ENCODE assay signal across 12 mouse cellular contexts in genomic region chr7:130966451-130966850, GRCm38 (mm10). TPM values are rescaled to one million over a fixed set of nuclear protein-coding genes. Genes with fewer than 3 reads are reported as not detected.
A peak's percentile ranks its signal among the peaks of the same experiment; 100 is the strongest.
DNase-seq lines count a peak whose midpoint lies in the region; ATAC-seq and TF ChIP-seq lines count a peak whose summit lies in the region.
"Had no signal": no experiment of that assay in that cellular context is flagged by ENCODE, and none has a peak within 500 bp of the region (broad histone marks: within the 10 kb centered on the region; RNA-seq: fewer than 3 reads in every experiment).

No protein-coding gene starts in this region.

- H3K27me3 ChIP-seq in hindbrain, embryonic 13.5 days: no peaks in the 10 kb centered on the region
- H3K27me3 ChIP-seq in hindbrain, embryonic 16.5 days (replicated peaks; ENCODE audit: control insufficient read depth, insufficient read depth, low read length): no peaks in the 10 kb centered on the region
- H3K27me3 ChIP-seq in embryonic facial prominence, embryonic 10.5 days (replicated peaks; ENCODE audit: low read depth, poor library complexity, severe bottlenecking): no peaks in the 10 kb centered on the region
- H3K27me3 ChIP-seq in embryonic facial prominence, embryonic 14.5 days (replicated peaks; ENCODE audit: control insufficient read depth, insufficient read depth, low read length): no peaks in the 10 kb centered on the region
- H3K27me3 ChIP-seq in myocyte (ENCODE audit: control insufficient read depth, insufficient read depth, insufficient read length): no peaks in the 10 kb centered on the region
- H3K27me3 ChIP-seq: hindbrain, embryonic 12.5 days; liver, embryonic 15.5 days had no signal

- no peaks in the 10 kb centered on the region for H3K79me2 ChIP-seq in myocyte (ENCODE audit: control insufficient read depth, insufficient read depth)

- H3K27ac ChIP-seq in hindbrain, embryonic 13.5 days: 0 out of 2 replicates have a peak overlapping the region, but pooled peaks have one; percentile 52
- H3K27ac ChIP-seq in hindbrain, embryonic 16.5 days (ENCODE audit: low read depth, low read length): no peak overlapping the region; the same call in 1 of the 2 replicates
- H3K27ac ChIP-seq in embryonic facial prominence, embryonic 10.5 days (replicated peaks): peak overlapping the region; percentile 73
- peak overlapping the region; percentile 77 for H3K27ac ChIP-seq in embryonic facial prominence, embryonic 14.5 days (replicated peaks; ENCODE audit: low read depth, low read length)
- H3K27ac ChIP-seq: hindbrain, embryonic 12.5 days; kidney, postnatal 0 days; liver, embryonic 15.5 days had no signal

- peaks cover 16% of the 10 kb centered on the region for H3K4me1 ChIP-seq in hindbrain, embryonic 13.5 days (replicated peaks)
- peaks cover 4% of the 10 kb centered on the region; the same call in 1 of the 2 replicates for H3K4me1 ChIP-seq in hindbrain, embryonic 16.5 days (ENCODE audit: control insufficient read depth, insufficient read depth, low read depth, low read length)
- peaks cover 43% of the 10 kb centered on the region for H3K4me1 ChIP-seq in embryonic facial prominence, embryonic 10.5 days
- peaks cover 51% of the 10 kb centered on the region for H3K4me1 ChIP-seq in embryonic facial prominence, embryonic 14.5 days (ENCODE audit: control insufficient read depth, insufficient read depth, low read length)
- H3K4me1 ChIP-seq: liver, embryonic 15.5 days had no signal

- H3ac ChIP-seq in myocyte (ENCODE audit: control insufficient read depth, insufficient read length): no peak overlapping the region

- no peaks in the 10 kb centered on the region for H3K9me3 ChIP-seq in hindbrain, embryonic 13.5 days
- no peaks in the 10 kb centered on the region for H3K9me3 ChIP-seq in hindbrain, embryonic 16.5 days (ENCODE audit: control insufficient read depth, low read length)
- no peaks in the 10 kb centered on the region for H3K9me3 ChIP-seq in embryonic facial prominence, embryonic 10.5 days
- no peaks in the 10 kb centered on the region for H3K9me3 ChIP-seq in embryonic facial prominence, embryonic 14.5 days (ENCODE audit: control insufficient read depth, low read length)
- H3K9me3 ChIP-seq: hindbrain, embryonic 12.5 days; liver, embryonic 15.5 days had no signal

- H3K36me3 ChIP-seq in hindbrain, embryonic 13.5 days: no peaks in the 10 kb centered on the region
- no peaks in the 10 kb centered on the region for H3K36me3 ChIP-seq in hindbrain, embryonic 16.5 days (ENCODE audit: control insufficient read depth, insufficient read depth, low read length)
- no peaks in the 10 kb centered on the region for H3K36me3 ChIP-seq in embryonic facial prominence, embryonic 10.5 days (replicated peaks)
- H3K36me3 ChIP-seq in embryonic facial prominence, embryonic 14.5 days (ENCODE audit: control insufficient read depth, insufficient read depth, low read length): no peaks in the 10 kb centered on the region
- peaks cover 14% of the 10 kb centered on the region for H3K36me3 ChIP-seq in myocyte (ENCODE audit: control insufficient read depth, insufficient read depth)
- H3K36me3 ChIP-seq: hindbrain, embryonic 12.5 days; liver, embryonic 15.5 days had no signal

- no peak for ATAC-seq in hindbrain, embryonic 13.5 days (ENCODE audit: low FRiP score)
- no peak for ATAC-seq in hindbrain, embryonic 16.5 days
- peak; percentile 50; the same call in 1 of the 2 replicates for ATAC-seq in embryonic facial prominence, embryonic 14.5 days (ENCODE audit: low read depth)
- ATAC-seq: intestine, postnatal 0 days had no signal

- H3K4me3 ChIP-seq in hindbrain, embryonic 13.5 days: no peak overlapping the region
- no peak overlapping the region for H3K4me3 ChIP-seq in hindbrain, embryonic 16.5 days (ENCODE audit: low read length)
- H3K4me3 ChIP-seq in embryonic facial prominence, embryonic 10.5 days: no peak overlapping the region
- no peak overlapping the region for H3K4me3 ChIP-seq in embryonic facial prominence, embryonic 14.5 days (ENCODE audit: low read depth, low read length)
- no peak overlapping the region for H3K4me3 ChIP-seq in myocyte
- H3K4me3 ChIP-seq: hindbrain, embryonic 12.5 days; liver, embryonic 15.5 days had no signal

- no peak overlapping the region for H3K4me2 ChIP-seq in hindbrain, embryonic 13.5 days
- no peak overlapping the region for H3K4me2 ChIP-seq in hindbrain, embryonic 16.5 days (ENCODE audit: low read length)
- no peak overlapping the region for H3K4me2 ChIP-seq in embryonic facial prominence, embryonic 14.5 days (ENCODE audit: low read depth, low read length)
- peak overlapping the region; percentile 46 for H3K4me2 ChIP-seq in myocyte (ENCODE audit: low read depth)
- H3K4me2 ChIP-seq: hindbrain, embryonic 12.5 days; liver, embryonic 15.5 days; midbrain, embryonic 11.5 days had no signal

- peak; percentile 37 for DNase-seq in embryonic facial prominence, embryonic 10.5 days (ENCODE audit: low spot score)
- peak; percentile 63 for DNase-seq in embryonic facial prominence, embryonic 14.5 days (ENCODE audit: low spot score)
- no peak for DNase-seq in adrenal gland, adult (ENCODE audit: inconsistent age in 2 of 2, low spot score in 1 of 2)
- DNase-seq in left cerebral cortex, postnatal 4 days: no peak

- WGBS in hindbrain, embryonic 13.5 days: 75% methylated on average over 5 of the region's 5 CpGs
- 64% methylated on average over 5 of the region's 5 CpGs for WGBS in hindbrain, embryonic 16.5 days
- WGBS in embryonic facial prominence, embryonic 10.5 days: 56% methylated on average over 5 of the region's 5 CpGs
- 25% methylated on average over 5 of the region's 5 CpGs for WGBS in embryonic facial prominence, embryonic 14.5 days

- no peak for TF ChIP-seq POLR2A in myocyte (IDR thresholded peaks at IDR 0.05; ENCODE audit: insufficient read length, low read depth)

- H3K9ac ChIP-seq in hindbrain, embryonic 13.5 days: no peak overlapping the region
- no peak overlapping the region for H3K9ac ChIP-seq in hindbrain, embryonic 16.5 days (ENCODE audit: low read depth, low read length)
- H3K9ac ChIP-seq in embryonic facial prominence, embryonic 14.5 days (ENCODE audit: low read depth, low read length): no peak overlapping the region
- H3K9ac ChIP-seq: hindbrain, embryonic 12.5 days; liver, embryonic 15.5 days had no signal

- intact Hi-C loops in left cerebral cortex, postnatal 4 days (cut with DNase I): no loop called here

TF ChIP-seq in myocyte, 11 proteins besides CTCF, POLR2A, EP300 and RAD21:
- peak in 1 of 3 experiments; percentile 6 for TF ChIP-seq MYOD1 (IDR thresholded peaks at IDR 0.05; ENCODE audit: control insufficient read depth in 1 of 3, insufficient read length in 2 of 3, low read depth in 2 of 3)
- TF ChIP-seq USF1 (IDR thresholded peaks at IDR 0.05; ENCODE audit: low read depth): no peak

RNA-seq across cellular contexts. Expression of gene Htra1, which starts 30.5 kb away (rescaled TPM):
- polyA plus RNA-seq in hindbrain, embryonic 13.5 days (2015; fragmentation: Nextera tagmentation; extraction: Ambion mirVana): 11.2 and 15.4 TPM in 2 replicates
- polyA plus RNA-seq in hindbrain, embryonic 16.5 days (2015; fragmentation: Nextera tagmentation; extraction: Ambion mirVana): 23.1 and 25.9 TPM in 2 replicates
- polyA plus RNA-seq in embryonic facial prominence, embryonic 10.5 days (2016; fragmentation: Nextera tagmentation; extraction: Ambion mirVana): 3.2 and 3.3 TPM in 2 replicates
- 113 and 128 TPM in 2 replicates for polyA plus RNA-seq in embryonic facial prominence, embryonic 14.5 days (2014; fragmentation: Nextera tagmentation; extraction: Ambion mirVana)
- 176 TPM for polyA plus RNA-seq in myocyte (2012; fragmentation: generic; extraction: Trizol)
- total RNA-seq in left cerebral cortex, postnatal 4 days (2021): 10 to 100 TPM; 45.2 to 48.8 TPM

Comparison
In these comparisons a context has a peak if more than half of its experiments do, and no peak if none do; other contexts are left out.
1. DNase-seq: peak in embryonic facial prominence, embryonic 10.5 days (single experiment) and embryonic facial prominence, embryonic 14.5 days (single experiment); none in adrenal gland, adult (0 of 2) and left cerebral cortex, postnatal 4 days (single experiment).